Mouse (Mus musculus) testis, adult 2 months (tissue): ENCODE data around the gene Ssr1. TPM values are rescaled to one million over a fixed set of nuclear protein-coding genes. Genes with fewer than 3 reads are reported as not detected.

ENCODE experiments used
- H3K27ac ChIP-seq: fragments of 200-500 bp; 2 replicates; pipeline ENCODE4 v1.5.1; 2012; ENCODE audit warnings: low read depth, low read length; ENCODE audit not compliant: control insufficient read depth, insufficient read depth
- H3K27me3 ChIP-seq: fragments of 200-500 bp; 2 replicates; pipeline ENCODE4 v1.6.1; 2012; ENCODE audit warnings: mild to moderate bottlenecking, low read length, moderate library complexity; ENCODE audit not compliant: control insufficient read depth, insufficient read depth
- H3K36me3 ChIP-seq: fragments of 200-500 bp; 2 replicates; pipeline ENCODE4 v1.6.1; 2012; ENCODE audit warnings: mild to moderate bottlenecking, low read length; ENCODE audit not compliant: control insufficient read depth, insufficient read depth
- H3K4me1 ChIP-seq: fragments of 200-500 bp; 2 replicates; pipeline ENCODE4 v1.6.1; 2012; ENCODE audit warnings: low read length; ENCODE audit not compliant: control insufficient read depth, insufficient read depth
- H3K4me3 ChIP-seq: fragments of 200-500 bp; 2 replicates; pipeline ENCODE4 v1.5.1; 2012; ENCODE audit warnings: low read depth, mild to moderate bottlenecking, low read length, moderate library complexity, mixed read lengths; ENCODE audit not compliant: control insufficient read depth
- CTCF ChIP-seq: fragments of 200-500 bp; IDR thresholded peaks from 2 replicates; pipeline ENCODE4 v1.5.1; 2012; ENCODE audit warnings: low read depth, mild to moderate bottlenecking, inconsistent platforms, low read length, moderate library complexity; ENCODE audit not compliant: control insufficient read depth, insufficient read depth, insufficient replicate concordance
- POLR2A ChIP-seq: fragments of 200-500 bp; IDR thresholded peaks from 2 replicates; pipeline ENCODE4 v1.6.1; 2012; ENCODE audit warnings: low read depth, mild to moderate bottlenecking, inconsistent platforms, low read length, moderate library complexity; ENCODE audit not compliant: control insufficient read depth
- polyA plus RNA-seq: library from polyadenylated mRNA; depleted of rRNA; stranded (reverse); fragments of >200 nt; gene quantifications from 2 replicates; pipeline ENCODE4 v1.2.3, GENCODE M21; 2012

Gene Ssr1
- polyA plus RNA-seq, 1 experiment = 17.7 TPM

DNA sequence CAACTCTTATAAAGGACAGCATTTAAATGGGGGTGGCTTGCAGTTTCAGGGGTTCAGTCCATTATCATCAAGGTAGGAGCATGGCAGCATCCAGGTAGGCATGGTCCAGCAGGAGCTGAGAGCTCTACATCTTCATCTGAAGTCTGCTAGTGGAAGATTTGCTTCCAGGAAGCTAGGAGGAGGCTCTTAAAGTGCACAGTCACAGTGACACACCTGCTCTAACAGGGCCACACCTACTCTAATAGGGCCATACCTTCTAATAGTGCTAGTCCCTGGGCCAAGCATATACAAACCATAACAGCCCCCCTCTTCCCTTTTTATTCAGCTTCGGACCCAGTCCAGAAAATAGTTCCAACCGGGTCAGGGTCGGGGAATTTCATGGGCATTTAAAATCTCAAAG lies 5.7 kb upstream of the Ssr1 start:
- H3K36me3 ChIP-seq = no peaks in the 10 kb centered on the region
- H3K27me3 ChIP-seq = no peaks in the 10 kb centered on the region
- no peak overlapping the region for H3K4me3 ChIP-seq
- TF ChIP-seq CTCF (no peak), POLR2A (no peak)
- H3K27ac ChIP-seq = no peak overlapping the region
- no peaks in the 10 kb centered on the region; the same call in 1 of the 2 replicates for H3K4me1 ChIP-seq

- Histone ChIP-seq H3K36me3 (peaks cover 2% of the 10 kb centered on the region), H3K4me3 (peak overlapping the region; percentile 88), H3K4me1 (peaks cover 4% of the 10 kb centered on the region; the same call in 1 of the 2 replicates), H3K27me3 (no peaks in the 10 kb centered on the region), H3K27ac (no peak overlapping the region; the same call in 1 of the 2 replicates)
- TF ChIP-seq CTCF = no peak
- no peak for TF ChIP-seq POLR2A
These were observed 360 bp upstream of the Ssr1 start for GRCm38 (mm10) chr13:37994405-37994749.

DNA sequence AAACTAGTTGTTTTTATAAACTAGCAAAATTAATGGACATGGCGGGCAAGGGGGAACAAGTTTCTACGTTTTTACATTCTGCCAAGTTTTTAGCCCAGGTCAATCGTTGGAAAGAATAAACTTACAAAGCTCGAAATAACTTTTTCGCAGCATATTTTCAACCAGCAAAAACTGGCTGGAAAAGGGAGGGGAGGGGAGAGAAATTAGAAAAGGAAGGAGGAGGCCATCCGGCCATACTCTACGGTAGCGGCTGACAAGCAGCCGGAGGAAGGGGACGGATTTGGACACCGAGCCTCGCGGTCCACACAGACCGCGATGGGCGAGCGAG lies 677 bp downstream of the Ssr1 start:
- H3K4me1 ChIP-seq = peaks cover 4% of the 10 kb centered on the region; the same call in 1 of the 2 replicates
- peak overlapping the region; percentile 92 for H3K27ac ChIP-seq
- peaks cover 2% of the 10 kb centered on the region for H3K36me3 ChIP-seq
- TF ChIP-seq CTCF (no peak), POLR2A (no peak)
- H3K27me3 ChIP-seq = no peaks in the 10 kb centered on the region
- peak overlapping the region; percentile 88 for H3K4me3 ChIP-seq

DNA sequence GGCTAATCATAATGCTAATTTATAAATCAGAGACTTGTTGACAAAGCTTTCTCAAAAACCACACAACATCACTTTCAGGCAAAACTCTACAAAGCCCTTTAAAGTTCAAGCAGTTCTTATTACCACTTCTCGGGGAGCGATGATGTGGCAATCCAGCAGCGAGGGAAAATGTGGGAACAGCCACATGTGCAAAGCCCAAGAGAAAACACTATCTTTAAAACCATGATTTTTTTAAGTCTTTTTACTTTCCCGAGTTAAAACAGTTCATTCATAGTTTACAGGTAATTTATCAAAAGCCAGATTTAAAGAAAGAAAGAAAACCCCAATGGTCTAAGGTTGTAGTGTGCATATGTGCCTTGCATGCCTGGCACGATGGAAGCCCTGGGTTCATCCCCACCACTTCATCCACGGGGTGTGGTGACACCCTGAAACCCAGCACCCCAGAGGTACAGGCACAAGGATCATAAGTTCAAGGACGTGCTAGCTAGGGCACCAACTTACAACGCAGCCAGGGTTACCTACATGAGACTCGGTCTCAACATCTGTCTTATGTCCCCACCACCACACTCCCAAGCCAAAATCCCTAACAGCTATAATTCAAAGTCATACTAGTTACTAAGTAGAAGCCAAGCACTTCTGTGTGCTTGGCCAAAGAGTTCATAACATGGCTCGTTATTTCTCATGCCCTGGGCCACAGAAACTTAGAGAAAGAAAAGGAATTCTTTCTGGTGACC lies 1.2 kb downstream of the Ssr1 start:
- Histone ChIP-seq H3K4me1 (peaks cover 4% of the 10 kb centered on the region; the same call in 1 of the 2 replicates), H3K4me3 (peak overlapping the region; percentile 88), H3K27me3 (no peaks in the 10 kb centered on the region), H3K27ac (no peak overlapping the region), H3K36me3 (peaks cover 2% of the 10 kb centered on the region)
- no peak for TF ChIP-seq CTCF
- TF ChIP-seq POLR2A = no peak

DNA sequence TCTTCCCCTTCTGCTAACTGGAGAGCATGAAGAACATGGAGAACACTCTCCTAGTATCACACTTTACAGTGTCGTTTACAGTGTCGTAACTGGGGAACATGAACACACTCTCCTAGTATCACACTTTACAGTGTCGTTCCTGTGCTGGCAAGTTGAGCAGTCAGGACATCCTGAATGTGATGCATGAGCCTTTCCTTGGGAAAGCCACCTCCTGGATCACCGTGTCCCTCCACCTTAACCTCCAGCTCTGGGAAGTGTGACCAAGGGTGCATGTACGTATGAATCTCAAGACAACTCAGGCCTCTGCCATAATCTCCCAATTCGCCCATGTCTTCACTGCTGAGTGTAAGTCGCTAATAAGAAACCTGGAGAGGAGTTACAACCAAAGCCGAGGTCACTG lies 4.3 kb downstream of the Ssr1 start:
- H3K36me3 ChIP-seq = peaks cover 3% of the 10 kb centered on the region
- no peak overlapping the region for H3K4me3 ChIP-seq
- H3K27me3 ChIP-seq = no peaks in the 10 kb centered on the region
- H3K27ac ChIP-seq = no peak overlapping the region
- TF ChIP-seq POLR2A (no peak), CTCF (no peak)
- peaks cover 4% of the 10 kb centered on the region; the same call in 1 of the 2 replicates for H3K4me1 ChIP-seq

- no peaks in the 10 kb centered on the region for H3K27me3 ChIP-seq
- H3K4me3 ChIP-seq = no peak overlapping the region
- TF ChIP-seq POLR2A = no peak
- TF ChIP-seq CTCF = no peak
- H3K36me3 ChIP-seq = peaks cover 3% of the 10 kb centered on the region
- no peaks in the 10 kb centered on the region for H3K4me1 ChIP-seq
- H3K27ac ChIP-seq = no peak overlapping the region
These were observed 7.9 kb downstream of the Ssr1 start for GRCm38 (mm10) chr13:37986166-37986565.

DNA sequence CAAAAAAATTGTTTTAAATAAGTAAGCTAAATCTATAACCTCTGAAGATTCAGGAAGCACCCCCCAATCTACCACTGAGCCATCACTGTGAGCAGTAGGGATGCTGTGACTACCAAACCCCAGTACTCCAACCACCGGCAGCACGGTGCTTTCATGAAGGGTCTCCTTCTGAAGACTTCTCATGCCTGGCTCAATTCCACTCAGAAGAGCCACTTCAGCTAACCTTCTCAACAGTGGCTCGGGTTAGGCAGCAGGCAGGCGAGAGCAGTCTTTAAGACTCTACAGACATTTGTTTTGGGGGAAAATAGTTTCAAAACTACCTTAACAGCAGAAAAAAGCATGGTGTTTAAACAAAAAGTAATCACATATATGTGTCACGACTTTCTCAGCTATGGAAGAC lies 13.0 kb downstream of the Ssr1 start:
- H3K4me1 ChIP-seq = no peaks in the 10 kb centered on the region
- no peaks in the 10 kb centered on the region for H3K27me3 ChIP-seq
- no peak for TF ChIP-seq CTCF
- TF ChIP-seq POLR2A = no peak
- H3K36me3 ChIP-seq = peaks cover 7% of the 10 kb centered on the region
- no peak overlapping the region for H3K4me3 ChIP-seq
- no peak overlapping the region for H3K27ac ChIP-seq
